Mouse (Mus musculus) ES-Bruce4 (cell line): ENCODE data around the gene Slc2a3.

Experiments used
- CTCF ChIP-seq: IDR thresholded peaks from one replicate; pipeline ENCODE4 v1.8.1; 2011; ENCODE audit warnings: low read depth, low read length
- POLR2A ChIP-seq: IDR thresholded peaks from one replicate; pipeline ENCODE4 v1.8.1; 2011; ENCODE audit warnings: low read length; ENCODE audit not compliant: insufficient read depth

GRCm38 (mm10) chr6:122702480-122703124 lies 98.8 kb downstream of the Slc2a3 start:
- TF ChIP-seq CTCF (no peak), POLR2A (no peak)
